Mouse (Mus musculus) liver, adult 2 months (tissue): ENCODE measurements at regions not wholly inside any gene's neighbourhood (a gene's known extent, or its start where the extent isn't known, plus 50 kb on each side); places are given as distances from the start of the nearest gene placed in this dataset.

ENCODE experiments used
- CTCF ChIP-seq: fragments of 200-500 bp; IDR thresholded peaks from 2 replicates; pipeline ENCODE4 v1.5.1; 2011; ENCODE audit warnings: low read depth, low read length, control low read depth
- POLR2A ChIP-seq: fragments of 200-500 bp; IDR thresholded peaks from 2 replicates; pipeline ENCODE4 v1.6.1; 2011; ENCODE audit warnings: low read length, control low read depth; ENCODE audit not compliant: insufficient read depth; ENCODE audit errors: extremely low read depth

GRCm38 (mm10) chr10:104444926-104445325, 251.1 kb downstream of the Gm4340 start:
- TF ChIP-seq CTCF (no peak), POLR2A (no peak)
